Mouse (Mus musculus) left cerebral cortex, postnatal 4 days (tissue): ENCODE data around the gene Kl. TPM values are rescaled to one million over a fixed set of nuclear protein-coding genes. Genes with fewer than 3 reads are reported as not detected.

Experiments
- DNase-seq: peaks from one replicate; pipeline ENCODE4 v3.0.0-alpha.2; 2022
- intact Hi-C: fragments of 180-260 bp; cut with DNase I; formaldehyde crosslinking; loops from one replicate; pipeline ENCODE4 v1.15.1; 2025
- total RNA-seq, 2 experiments: library from RNA; stranded (reverse); gene quantifications; 2 replicates each; pipeline ENCODE4 v1.2.3; 2021

The Kl gene
- total RNA-seq, 2 experiments from 2014 or later, result 1.0 to 1.2 TPM

GRCm38 (mm10) chr5:150961615-150962014 lies 9.2 kb downstream of the Kl start:
- no peak for DNase-seq
- intact Hi-C loops, result no loop called here

GRCm38 (mm10) chr5:150962756-150963155 lies 10.3 kb downstream of the Kl start:
- intact Hi-C loops, result no loop called here
- DNase-seq, result no peak

DNA sequence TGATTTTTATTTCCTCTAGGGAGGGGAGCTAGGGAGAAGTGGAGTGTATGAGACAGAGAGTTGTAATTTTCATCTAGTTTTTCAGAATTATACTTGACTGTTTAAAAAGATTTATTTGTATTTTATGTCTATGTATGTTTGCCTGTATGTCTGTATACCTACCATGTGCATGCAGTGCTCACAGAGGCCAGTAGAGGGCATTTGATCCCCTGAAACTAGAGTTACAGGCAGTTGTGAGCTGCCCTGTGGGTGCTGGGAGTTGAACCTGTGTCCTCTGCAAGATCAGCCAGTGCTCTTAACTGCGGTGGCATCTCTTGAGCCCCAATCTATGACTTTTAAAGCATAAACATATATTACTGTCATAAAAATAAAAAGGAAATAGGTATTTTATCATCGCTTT lies 15.5 kb downstream of the Kl start:
- DNase-seq, result no peak
- intact Hi-C loops, result no loop called here

DNA sequence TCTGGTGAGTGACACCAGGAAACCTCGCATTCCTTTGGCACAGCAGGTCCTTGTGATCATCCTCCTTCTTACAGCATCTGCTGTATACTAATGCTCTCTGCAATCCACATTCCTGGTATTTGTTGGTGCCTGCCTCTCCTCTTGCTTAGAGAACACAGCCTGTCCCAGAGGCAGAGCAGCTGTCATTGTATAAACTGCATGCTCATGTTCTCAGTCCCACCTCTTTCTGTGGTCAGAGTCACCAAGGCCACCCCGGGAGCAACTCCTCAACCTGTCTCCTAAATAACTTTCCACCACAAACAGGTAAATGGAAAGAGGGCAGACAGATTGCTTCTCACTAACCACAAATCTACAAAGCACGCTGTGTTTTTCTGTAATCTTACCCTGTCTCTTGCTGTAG lies 18.1 kb downstream of the Kl start:
- DNase-seq, result no peak

GRCm38 (mm10) chr5:150971126-150971525 lies 18.7 kb downstream of the Kl start:
- intact Hi-C loops, result no loop called here
- DNase-seq, result no peak

More for the DNA sequence above, 18.1 kb downstream of the Kl start:
- intact Hi-C loops, result no loop called here

GRCm38 (mm10) chr5:150974226-150974625 lies 21.8 kb downstream of the Kl start:
- intact Hi-C loops, result no loop called here
- no peak for DNase-seq

GRCm38 (mm10) chr5:150977383-150977958 lies 25.1 kb downstream of the Kl start:
- intact Hi-C loops, result no loop called here

DNA sequence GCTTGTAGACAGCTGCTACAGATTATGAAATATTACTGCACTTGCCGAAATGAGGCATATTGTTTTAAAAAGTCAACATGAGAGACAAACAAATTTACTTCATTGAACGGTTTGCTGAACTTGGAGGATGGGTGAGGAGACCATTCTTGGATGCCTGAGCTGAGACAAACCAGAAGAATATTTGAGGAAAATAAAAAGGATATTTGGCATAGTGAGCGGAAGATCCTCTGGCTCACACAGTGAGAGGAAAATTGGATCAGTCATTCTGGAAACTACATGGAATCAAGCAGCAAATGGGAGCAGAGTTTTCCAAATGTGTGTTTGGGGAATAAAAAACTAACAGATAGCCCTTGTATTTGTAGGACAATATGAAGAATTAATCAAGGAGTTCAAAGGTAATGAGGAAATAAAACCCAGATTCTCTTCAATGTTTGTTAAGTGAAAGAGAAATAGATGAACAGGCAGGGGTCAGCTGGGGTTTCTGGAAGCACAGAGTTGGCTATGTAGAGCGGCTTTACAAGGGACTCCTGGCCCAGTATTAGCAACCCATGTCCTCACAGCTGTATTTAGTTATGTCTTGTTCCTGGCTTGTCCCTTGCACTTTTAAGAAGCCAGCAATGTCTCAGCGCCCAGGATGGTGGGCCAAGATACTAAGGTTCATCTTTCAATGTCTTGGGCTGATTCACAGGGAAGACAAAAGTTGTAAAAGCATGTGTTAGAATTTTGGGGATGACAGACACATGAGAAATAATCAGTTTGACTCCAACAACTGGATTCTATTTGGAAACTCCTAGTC lies 27.1 kb downstream of the Kl start:
- DNase-seq, result no peak
- intact Hi-C loops, result no loop called here

More at GRCm38 (mm10) chr5:150977383-150977958, 25.1 kb downstream of the Kl start:
- DNase-seq, result no peak

DNA sequence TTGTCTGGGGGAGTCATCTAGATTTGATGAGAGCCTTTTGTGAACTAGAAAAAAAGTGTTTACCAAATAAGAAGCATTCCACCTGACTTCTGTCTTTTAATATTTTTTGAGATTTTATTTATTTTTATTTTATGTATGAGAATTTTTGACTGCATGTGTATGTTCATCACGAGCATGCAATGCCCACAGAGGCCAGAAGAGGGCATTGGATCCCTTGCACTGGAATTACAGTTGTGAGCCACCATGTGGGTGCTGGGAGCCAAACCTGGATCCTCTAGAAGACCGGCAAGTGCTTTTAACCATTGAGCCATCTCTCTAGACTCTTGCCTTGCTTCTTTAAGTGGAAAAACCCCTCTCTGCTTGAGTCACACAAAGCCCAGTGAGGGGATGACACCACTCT lies 29.7 kb downstream of the Kl start:
- no peak for DNase-seq
- intact Hi-C loops, result no loop called here

DNA sequence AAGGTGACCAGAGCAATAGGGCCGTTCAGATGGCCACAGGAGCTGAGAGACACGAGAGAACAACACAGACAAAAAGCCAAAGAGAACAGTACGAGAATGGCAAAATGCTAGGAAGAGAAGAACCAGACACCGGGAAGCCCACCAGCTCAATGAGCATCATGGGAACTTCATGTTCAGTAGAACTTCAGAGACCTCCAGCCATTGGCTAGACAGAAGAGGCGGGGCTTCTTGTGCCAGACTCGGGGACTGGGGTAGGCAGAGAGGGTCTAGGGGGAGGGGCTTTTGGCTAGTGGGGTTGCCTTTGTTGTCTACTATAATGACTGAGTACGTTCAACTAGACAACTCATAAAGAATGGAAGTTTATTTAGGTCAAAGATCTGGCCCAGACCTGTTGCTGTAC lies 41.7 kb downstream of the Kl start:
- intact Hi-C loops, result no loop called here
- DNase-seq, result no peak

- intact Hi-C loops, result no loop called here
- no peak for DNase-seq
These were observed 44.2 kb downstream of the Kl start for GRCm38 (mm10) chr5:150996586-150996985.

DNA sequence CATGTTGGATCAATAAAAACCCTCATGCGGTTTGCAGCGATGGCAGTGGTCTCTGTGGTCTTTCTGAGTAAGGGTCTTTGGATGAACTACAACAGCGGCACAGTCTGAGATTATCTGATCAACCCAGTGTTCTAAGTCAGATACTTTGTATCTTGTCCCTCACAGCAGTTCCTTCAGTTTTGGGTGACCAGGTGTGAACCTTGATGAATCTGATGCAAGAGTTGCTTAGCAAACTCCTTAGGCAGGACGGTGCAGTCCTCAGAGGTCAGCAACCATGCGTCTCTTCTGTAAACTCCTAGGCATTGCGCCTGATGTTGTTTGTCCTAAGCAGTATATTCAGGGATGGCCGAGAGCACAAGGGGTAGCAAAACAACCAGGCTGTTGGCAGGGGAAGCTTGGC lies 48.7 kb downstream of the Kl start:
- intact Hi-C loops, result no loop called here
- DNase-seq, result no peak

DNA sequence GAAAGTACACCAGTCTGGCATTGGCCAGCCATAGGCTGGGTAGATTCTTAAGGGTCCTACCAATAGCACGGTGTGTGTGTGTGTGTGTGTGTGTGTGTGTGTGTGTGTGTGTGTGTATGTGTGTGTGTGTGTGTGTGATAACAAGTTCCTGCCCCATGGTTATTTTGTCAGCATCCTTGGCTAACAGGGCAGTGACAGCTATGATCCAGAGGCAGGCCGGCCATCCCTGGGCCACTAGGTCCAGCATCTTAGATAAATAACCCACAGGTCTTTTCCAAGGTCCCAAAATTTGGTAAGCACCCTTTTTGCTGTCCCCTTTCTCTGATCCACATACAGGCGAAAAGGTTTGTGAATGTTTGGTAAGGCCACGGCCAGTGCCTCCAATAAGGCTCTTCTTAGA lies 49.6 kb downstream of the Kl start:
- DNase-seq, result no peak
- intact Hi-C loops, result no loop called here

GRCm38 (mm10) chr5:151004216-151004755 lies 51.9 kb downstream of the Kl start:
- intact Hi-C loops, result no loop called here
- no peak for DNase-seq

DNA sequence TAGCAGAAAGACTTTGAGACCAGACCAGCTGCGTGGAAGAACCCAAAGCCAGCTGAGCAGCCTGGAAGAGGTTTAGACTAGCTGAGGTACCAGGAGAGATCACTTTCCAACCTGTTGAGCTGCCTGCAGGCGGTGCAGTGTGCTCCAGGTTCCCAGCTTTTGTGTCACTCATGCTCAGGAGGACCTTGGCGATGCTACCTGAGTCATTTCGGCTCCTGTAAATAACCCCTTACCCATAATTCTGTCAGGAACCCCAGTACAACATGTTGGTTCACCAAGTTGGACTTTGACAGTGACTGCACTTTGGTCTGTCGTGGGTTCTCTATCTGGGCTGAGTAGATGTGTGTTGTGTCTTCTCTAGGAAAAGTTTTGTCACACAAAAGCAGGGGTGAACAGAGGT lies 66.0 kb downstream of the Kl start:
- DNase-seq, result no peak
- intact Hi-C loops, result no loop called here

GRCm38 (mm10) chr5:151018959-151019358 lies 66.6 kb downstream of the Kl start:
- DNase-seq, result no peak
- intact Hi-C loops, result no loop called here

DNA sequence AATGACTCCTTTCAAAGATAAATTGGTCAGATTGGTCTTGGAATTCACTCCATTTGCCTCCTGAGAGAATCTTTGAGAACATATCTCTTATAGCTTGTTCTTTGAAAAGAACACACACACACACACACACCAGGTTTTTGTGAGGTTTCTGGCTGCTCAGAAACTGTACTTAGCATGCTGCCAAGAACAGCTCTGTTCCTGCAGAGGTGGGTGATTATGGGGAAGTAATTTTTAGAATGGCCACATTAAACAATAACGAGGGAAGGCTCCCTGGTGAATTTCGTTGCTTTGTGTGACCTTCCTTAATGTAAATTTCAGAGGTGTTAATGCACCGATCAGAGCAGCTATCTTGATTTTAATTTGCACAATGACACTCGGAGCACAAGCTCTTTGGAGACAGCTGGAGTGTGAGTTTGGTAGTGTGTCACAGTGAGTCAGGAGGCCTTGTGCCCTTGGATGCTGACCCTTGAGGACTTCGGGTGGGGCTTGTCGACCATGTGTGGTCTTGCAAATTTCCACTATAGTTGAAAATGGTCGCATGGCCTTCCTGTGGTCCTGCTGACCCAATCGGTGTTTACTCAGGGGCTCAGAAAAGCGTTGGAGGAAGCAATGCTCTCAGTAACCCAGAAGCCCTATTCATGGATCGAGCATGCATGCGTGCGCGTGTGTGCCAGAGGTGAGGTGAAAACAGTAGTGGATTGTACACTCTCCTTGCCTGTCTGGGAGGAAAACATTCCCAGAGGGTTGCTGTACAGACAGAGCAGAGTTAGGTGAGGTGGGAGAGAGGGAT lies 67.8 kb downstream of the Kl start:
- no peak for DNase-seq
- intact Hi-C loops, result no loop called here

- no peak for DNase-seq
- intact Hi-C loops, result no loop called here
These were observed 68.4 kb downstream of the Kl start for GRCm38 (mm10) chr5:151020831-151021230.

DNA sequence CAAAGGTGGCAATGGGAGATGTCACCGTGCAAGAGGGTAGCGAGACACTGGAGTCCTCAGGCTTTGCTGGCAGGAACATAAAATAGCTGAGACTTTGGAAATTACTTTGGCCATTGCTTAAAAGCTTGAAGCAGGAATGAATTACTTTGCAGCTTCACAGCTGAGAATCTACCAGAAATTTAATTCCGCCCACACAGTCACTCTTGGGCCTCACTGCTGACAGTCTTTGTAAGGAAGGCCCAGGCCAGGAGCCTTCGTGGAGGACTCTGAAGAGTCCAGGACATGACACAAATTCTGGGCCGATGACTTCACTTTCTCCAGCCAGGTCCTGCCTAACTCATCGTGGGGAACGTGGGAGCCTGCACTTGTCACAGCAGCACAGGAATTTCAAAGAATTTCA lies 69.6 kb downstream of the Kl start:
- no peak for DNase-seq
- intact Hi-C loops, result no loop called here

DNA sequence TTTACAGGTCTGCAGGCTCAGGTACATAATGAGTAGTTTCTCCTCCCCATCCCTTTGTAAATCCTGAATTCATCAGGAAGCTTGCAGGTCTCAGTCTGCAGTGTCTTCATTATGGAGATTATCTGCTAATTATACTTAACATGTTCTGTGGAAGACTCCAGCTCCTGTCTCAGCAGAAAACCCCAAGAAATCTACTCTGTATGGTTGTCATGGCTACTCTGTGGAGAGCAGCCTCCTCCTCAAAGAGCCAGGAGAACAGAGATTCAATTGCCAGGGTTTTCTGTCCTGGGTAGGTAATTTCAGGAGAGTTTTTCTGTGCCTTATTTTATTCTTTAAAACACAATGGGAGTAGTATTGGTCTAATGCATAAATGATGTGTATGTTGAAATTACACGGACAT lies 70.5 kb downstream of the Kl start:
- intact Hi-C loops, result no loop called here
- no peak for DNase-seq

- intact Hi-C loops, result no loop called here
- DNase-seq, result peak; percentile 81
These were observed 71.1 kb downstream of the Kl start for GRCm38 (mm10) chr5:151023461-151023860.

DNA sequence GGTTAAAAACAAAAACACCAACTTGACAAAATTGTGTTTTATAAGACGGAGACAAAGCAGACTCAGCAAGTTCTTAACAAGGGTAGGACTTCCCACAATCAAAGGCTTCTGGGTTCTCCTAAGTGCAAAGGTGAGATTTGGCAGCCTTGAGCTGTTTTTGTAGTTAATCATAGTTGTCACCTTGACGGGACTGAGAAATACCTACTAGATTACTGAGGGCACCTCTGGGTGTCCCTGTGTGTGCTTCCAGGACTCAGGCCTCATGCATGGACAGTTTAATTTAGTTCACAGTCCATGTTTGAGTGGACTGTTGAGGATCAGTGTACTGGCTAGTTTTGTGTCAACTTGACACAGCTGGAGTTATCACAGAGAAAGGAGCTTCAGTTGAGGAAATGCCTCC lies 72.1 kb downstream of the Kl start:
- DNase-seq, result no peak

More for the DNA sequence above, 72.1 kb downstream of the Kl start:
- intact Hi-C loops, result no loop called here
